Mouse (Mus musculus) kidney, adult 2 months (tissue): ENCODE data around the gene Magi3.

Experiments used
- CTCF ChIP-seq: fragments of 200-500 bp; conservative IDR thresholded peaks from 2 replicates; pipeline ENCODE4 v1.5.1; 2011; ENCODE audit warnings: low read depth, mild to moderate bottlenecking, control low read depth, low read length, moderate library complexity, mixed read lengths; ENCODE audit not compliant: insufficient read depth, insufficient read length
- POLR2A ChIP-seq: fragments of 200-500 bp; IDR thresholded peaks from one replicate; pipeline ENCODE4 v1.6.1; 2011; ENCODE audit warnings: low read depth, low read length, control low read depth

DNA sequence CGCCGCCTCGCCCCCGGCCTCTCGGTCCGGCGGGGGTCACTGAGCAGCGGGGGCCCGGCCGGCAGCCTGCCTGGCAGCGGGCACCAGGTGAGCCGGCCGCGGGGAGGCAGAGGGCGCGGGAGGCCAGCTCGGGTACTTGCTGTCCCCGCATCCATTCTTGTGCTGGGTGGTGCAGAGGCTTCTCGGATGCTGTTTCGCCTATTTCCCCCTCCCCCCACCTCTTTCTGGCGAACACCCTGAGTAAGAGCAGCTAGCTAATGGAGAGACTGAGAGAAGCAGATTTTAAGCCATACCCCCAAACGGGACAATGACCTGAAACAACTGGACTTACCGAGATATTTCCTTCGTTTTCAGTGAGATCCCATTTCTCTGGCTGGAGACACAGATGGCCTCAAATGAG is 251.5 kb downstream of the Magi3 start:
- no peak for TF ChIP-seq POLR2A
- no peak for TF ChIP-seq CTCF
